Mouse (Mus musculus): ENCODE results near the gene Lingo3. TPM values are rescaled to one million over a fixed set of nuclear protein-coding genes. Genes with fewer than 3 reads are reported as not detected.

The Lingo3 gene
- 0.79 and 0.87 TPM in 2 replicates for polyA plus RNA-seq (2016; fragmentation: Nextera tagmentation; extraction: Ambion mirVana)

DNA sequence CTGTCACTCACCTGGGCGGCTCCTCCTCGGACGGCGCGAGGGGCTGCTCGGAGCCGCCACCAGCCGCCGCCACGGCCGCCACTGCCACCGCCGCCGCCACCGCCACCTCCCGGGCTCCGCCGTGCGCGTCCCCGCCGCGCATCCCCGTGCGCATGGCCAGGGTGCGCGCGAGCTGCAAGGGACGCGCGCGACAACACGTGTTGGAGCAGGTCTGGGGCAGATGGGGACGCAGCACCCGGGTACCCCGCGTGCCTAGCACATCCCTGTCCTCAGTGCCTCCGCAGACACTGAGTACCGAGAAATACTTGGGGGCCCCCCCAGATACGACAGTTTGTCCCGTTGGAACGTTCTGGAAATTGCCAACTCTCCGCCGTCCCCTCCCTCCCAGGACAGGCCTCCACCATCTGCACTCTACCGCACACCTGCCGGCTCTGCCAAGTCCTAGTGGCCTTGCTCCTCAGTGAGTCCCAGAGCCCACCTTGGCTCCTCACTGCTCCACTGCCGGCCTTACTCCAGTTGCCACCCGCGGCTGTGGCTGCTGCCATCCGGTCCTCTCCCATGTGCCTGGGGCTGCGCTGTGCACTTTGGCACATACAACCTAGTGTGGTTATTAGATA, at the start of gene Lingo3:
Lingo3 (minus strand) TSS at position 109 of the 617 bp plus-strand sequence.
- Histone ChIP-seq H3K4me1 (replicated peaks) (peaks cover 12% of the 10 kb centered on the region), H3K4me3 (replicated peaks) (peak within 1 kb of the TSS; percentile 51), H3K9me3 (no peaks in the 10 kb centered on the region), H3K27ac (no peak within 1 kb of the TSS), H3K27me3 (peaks cover 69% of the 10 kb centered on the region), H3K9ac (replicated peaks) (peak within 1 kb of the TSS; percentile 66), H3K36me3 (no peaks in the 10 kb centered on the region), H3K4me2 (peak within 1 kb of the TSS; percentile 90)
- ATAC-seq (ENCODE audit: insufficient number of reproducible peaks, insufficient read depth, low FRiP score, low TSS enrichment, low read depth), result no peak
- WGBS, result 4% methylated on average over 45 of the region's 51 CpGs

DNA sequence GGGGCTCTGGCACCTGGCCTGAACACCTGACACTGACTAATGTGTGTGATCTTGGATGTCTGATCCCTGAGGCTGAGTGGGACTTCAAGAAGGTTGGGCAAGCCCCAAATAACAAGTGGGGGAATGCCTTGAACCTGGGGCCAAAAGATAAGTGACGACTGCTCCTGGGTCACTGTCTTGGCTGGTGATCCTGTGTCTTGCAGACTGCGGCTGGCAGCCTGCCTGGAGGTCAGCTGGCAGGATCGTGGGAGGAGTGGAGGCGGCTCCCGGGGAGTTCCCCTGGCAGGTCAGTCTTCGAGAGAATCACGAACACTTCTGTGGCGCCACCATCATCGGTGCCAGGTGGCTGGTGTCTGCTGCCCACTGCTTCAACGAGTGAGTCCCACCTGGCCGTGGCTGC, 43.3 kb upstream of the Lingo3 start:
- H3K4me3 ChIP-seq (replicated peaks), result no peak overlapping the region
- H3K9me3 ChIP-seq, result no peaks in the 10 kb centered on the region; the same call in 1 of the 2 replicates
- WGBS, result 77% methylated on average over 11 of the region's 11 CpGs
- no peak overlapping the region for H3K9ac ChIP-seq (replicated peaks)
- H3K36me3 ChIP-seq, result no peaks in the 10 kb centered on the region
- no peaks in the 10 kb centered on the region for H3K4me1 ChIP-seq (replicated peaks)
- no peak overlapping the region for H3K27ac ChIP-seq
- no peak for ATAC-seq (ENCODE audit: insufficient number of reproducible peaks, insufficient read depth, low FRiP score, low TSS enrichment, low read depth)
- H3K4me2 ChIP-seq, result no peak overlapping the region
- peaks cover 44% of the 10 kb centered on the region for H3K27me3 ChIP-seq

DNA sequence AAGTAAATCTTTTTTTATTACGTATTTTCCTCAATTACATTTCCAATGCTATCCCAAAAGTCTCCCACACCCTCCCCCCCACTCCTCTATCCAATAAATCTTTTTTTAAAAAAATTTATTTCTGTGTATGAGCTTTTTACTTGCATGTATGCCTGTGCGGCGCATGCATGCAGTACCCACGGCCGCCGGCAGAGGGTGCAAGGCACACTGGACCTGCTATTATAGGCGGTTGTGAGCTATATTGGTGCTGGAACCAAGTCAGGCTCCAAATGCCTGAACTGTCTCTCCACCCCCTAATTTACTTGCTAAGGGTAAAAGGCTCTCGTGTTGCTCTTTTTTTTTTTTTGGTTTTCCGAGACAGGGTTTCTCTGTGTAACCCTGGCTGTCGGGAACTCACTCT, 37.5 kb upstream of the Lingo3 start:
- Histone ChIP-seq H3K27me3 (peaks cover 7% of the 10 kb centered on the region; the same call in 1 of the 2 replicates), H3K36me3 (no peaks in the 10 kb centered on the region), H3K9ac (replicated peaks) (no peak overlapping the region), H3K4me3 (replicated peaks) (no peak overlapping the region), H3K9me3 (no peaks in the 10 kb centered on the region), H3K4me1 (replicated peaks) (0 out of 2 replicates have a peak, but pooled peaks cover 2% of the 10 kb centered on the region), H3K4me2 (no peak overlapping the region), H3K27ac (no peak overlapping the region)
- no peak for ATAC-seq (ENCODE audit: insufficient number of reproducible peaks, insufficient read depth, low FRiP score, low TSS enrichment, low read depth)
- WGBS, result 28% methylated on average over 10 of the region's 10 CpGs

DNA sequence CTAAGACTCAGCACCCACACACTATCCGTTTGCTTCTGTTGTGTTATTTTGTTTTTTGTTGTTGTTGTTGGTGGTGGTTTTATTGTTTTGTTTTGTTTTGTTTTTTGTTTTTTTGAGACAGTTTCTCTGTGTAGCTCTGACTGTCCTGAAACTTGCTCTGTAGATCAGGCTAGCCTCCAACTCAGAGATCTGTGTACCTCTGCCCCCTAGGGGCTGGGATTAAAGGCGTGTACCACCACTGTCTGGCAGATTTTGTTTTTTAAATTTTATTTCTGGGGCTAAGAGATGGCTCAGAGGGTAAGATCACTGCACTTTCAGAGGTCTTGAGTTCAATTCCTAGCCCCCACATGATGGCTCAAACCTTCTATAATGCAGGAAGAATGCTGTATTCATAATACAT, 37.1 kb upstream of the Lingo3 start:
- Histone ChIP-seq H3K4me1 (replicated peaks) (0 out of 2 replicates have a peak, but pooled peaks cover 2% of the 10 kb centered on the region), H3K4me3 (replicated peaks) (no peak overlapping the region), H3K36me3 (no peaks in the 10 kb centered on the region), H3K4me2 (no peak overlapping the region), H3K9ac (replicated peaks) (no peak overlapping the region), H3K9me3 (no peaks in the 10 kb centered on the region), H3K27ac (no peak overlapping the region), H3K27me3 (peaks cover 5% of the 10 kb centered on the region; the same call in 1 of the 2 replicates)
- WGBS, result 77% methylated on average over 2 of the region's 2 CpGs
- ATAC-seq (ENCODE audit: insufficient number of reproducible peaks, insufficient read depth, low FRiP score, low TSS enrichment, low read depth), result no peak

DNA sequence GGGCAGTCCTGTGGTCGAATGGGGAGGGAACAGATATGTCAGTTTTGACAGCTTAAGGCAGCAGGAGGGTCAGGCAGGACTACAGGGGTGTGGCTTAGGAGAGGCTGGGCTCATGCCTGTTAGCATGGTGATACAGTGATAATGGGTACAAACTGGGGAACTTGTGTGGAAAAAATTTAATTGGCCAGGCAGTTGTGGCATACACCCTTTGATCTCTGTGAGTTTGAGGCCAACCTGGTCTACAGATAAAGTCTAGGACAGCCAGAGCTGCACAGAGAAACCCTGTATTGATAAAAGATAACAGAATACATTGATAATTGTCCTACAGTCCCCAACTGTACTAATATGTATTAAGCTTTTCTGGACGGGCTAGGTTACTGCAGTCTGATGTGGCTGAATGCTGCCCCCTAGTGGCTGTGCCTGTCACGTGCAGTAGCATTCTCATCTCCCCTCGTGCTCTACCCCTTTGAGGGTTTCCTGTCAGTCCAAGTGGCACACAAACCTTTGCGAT, 36.3 kb upstream of the Lingo3 start:
- Histone ChIP-seq H3K4me2 (no peak overlapping the region), H3K36me3 (no peaks in the 10 kb centered on the region), H3K27me3 (0 out of 2 replicates have a peak, but pooled peaks cover 3% of the 10 kb centered on the region), H3K4me3 (replicated peaks) (no peak overlapping the region), H3K4me1 (replicated peaks) (0 out of 2 replicates have a peak, but pooled peaks cover 2% of the 10 kb centered on the region), H3K9me3 (no peaks in the 10 kb centered on the region), H3K9ac (replicated peaks) (no peak overlapping the region), H3K27ac (no peak overlapping the region)
- no peak for ATAC-seq (ENCODE audit: insufficient number of reproducible peaks, insufficient read depth, low FRiP score, low TSS enrichment, low read depth)
- 19% methylated on average over 5 of the region's 5 CpGs for WGBS

DNA sequence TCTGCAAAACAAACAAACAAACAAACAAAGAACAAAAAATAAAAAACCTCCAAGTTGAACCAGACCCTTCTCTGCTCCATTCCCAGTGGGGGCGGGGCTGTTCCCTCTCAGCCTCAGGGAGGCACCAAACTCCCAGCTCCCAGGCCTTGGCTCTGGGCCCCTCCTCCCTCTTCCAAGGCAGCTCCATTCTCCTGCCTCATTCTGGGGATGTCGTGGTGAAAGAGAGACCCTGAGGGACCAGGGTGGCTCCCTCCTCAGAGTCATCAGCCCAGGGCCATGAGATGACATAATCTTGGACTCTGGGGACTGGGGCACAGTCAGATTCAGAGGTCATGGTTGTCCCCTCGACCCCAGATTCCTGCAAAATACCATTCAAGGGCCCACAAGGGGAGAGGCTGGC, 32.8 kb upstream of the Lingo3 start:
- ATAC-seq (ENCODE audit: insufficient number of reproducible peaks, insufficient read depth, low FRiP score, low TSS enrichment, low read depth), result no peak
- Histone ChIP-seq H3K27ac (no peak overlapping the region), H3K27me3 (peaks cover 16% of the 10 kb centered on the region), H3K9me3 (0 out of 2 replicates have a peak, but pooled peaks cover 3% of the 10 kb centered on the region), H3K4me3 (replicated peaks) (no peak overlapping the region), H3K4me2 (no peak overlapping the region), H3K4me1 (replicated peaks) (0 out of 2 replicates have a peak, but pooled peaks cover 2% of the 10 kb centered on the region), H3K9ac (replicated peaks) (no peak overlapping the region), H3K36me3 (no peaks in the 10 kb centered on the region)
- WGBS, result 28% methylated on average over 3 of the region's 3 CpGs

DNA sequence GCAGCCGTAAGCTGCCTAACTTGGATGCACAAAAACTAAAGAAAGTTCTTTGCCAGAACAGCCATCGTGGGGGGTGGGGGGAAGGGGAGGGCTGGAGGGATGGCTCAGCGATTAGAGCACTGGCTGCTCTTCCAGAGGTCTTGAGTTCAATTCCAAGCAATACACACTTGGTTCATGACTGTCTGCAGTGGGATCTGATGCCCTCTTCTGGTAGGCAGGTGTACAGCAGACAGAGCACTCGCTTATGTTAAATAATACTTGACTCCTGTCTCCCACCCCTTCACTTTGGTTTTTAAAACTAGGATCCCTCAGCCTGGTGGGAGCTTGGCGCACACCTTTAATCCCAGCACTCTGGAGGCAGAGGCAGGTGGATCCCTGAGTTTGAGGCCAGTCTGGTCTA, 32.2 kb upstream of the Lingo3 start:
- Histone ChIP-seq H3K4me1 (replicated peaks) (0 out of 2 replicates have a peak, but pooled peaks cover 2% of the 10 kb centered on the region), H3K9me3 (0 out of 2 replicates have a peak, but pooled peaks cover 3% of the 10 kb centered on the region), H3K27me3 (peaks cover 20% of the 10 kb centered on the region), H3K27ac (no peak overlapping the region), H3K9ac (replicated peaks) (no peak overlapping the region), H3K36me3 (no peaks in the 10 kb centered on the region), H3K4me2 (no peak overlapping the region), H3K4me3 (replicated peaks) (no peak overlapping the region)
- WGBS, result 42% methylated on average over 5 of the region's 5 CpGs
- ATAC-seq (ENCODE audit: insufficient number of reproducible peaks, insufficient read depth, low FRiP score, low TSS enrichment, low read depth), result no peak

DNA sequence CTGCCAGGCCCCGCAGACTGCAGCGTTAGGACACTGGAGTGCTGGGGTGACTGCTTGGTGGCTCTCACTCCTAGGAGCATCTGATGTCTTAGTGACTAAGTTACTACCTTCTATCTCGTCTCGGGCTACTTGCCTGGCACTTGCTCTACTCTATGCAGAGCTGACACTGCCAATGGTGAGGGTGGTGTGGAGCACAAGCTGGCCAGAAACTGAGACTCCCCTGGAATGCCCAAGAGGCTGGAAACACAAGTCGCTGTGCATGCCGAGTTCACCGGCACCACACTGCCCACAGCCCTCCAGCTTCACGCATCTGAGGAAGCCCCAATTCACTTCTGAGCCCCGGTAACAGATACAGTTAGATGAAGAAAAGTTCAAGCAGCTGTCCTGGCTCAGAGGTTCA, 30.2 kb upstream of the Lingo3 start:
- no peak for ATAC-seq (ENCODE audit: insufficient number of reproducible peaks, insufficient read depth, low FRiP score, low TSS enrichment, low read depth)
- H3K9ac ChIP-seq (replicated peaks), result no peak overlapping the region
- H3K4me1 ChIP-seq (replicated peaks), result 0 out of 2 replicates have a peak, but pooled peaks cover 2% of the 10 kb centered on the region
- H3K27me3 ChIP-seq, result peaks cover 17% of the 10 kb centered on the region
- 0 out of 2 replicates have a peak, but pooled peaks cover 3% of the 10 kb centered on the region for H3K9me3 ChIP-seq
- H3K27ac ChIP-seq, result no peak overlapping the region
- no peak overlapping the region for H3K4me3 ChIP-seq (replicated peaks)
- WGBS, result 79% methylated on average over 9 of the region's 9 CpGs
- H3K36me3 ChIP-seq, result no peaks in the 10 kb centered on the region
- H3K4me2 ChIP-seq, result no peak overlapping the region

DNA sequence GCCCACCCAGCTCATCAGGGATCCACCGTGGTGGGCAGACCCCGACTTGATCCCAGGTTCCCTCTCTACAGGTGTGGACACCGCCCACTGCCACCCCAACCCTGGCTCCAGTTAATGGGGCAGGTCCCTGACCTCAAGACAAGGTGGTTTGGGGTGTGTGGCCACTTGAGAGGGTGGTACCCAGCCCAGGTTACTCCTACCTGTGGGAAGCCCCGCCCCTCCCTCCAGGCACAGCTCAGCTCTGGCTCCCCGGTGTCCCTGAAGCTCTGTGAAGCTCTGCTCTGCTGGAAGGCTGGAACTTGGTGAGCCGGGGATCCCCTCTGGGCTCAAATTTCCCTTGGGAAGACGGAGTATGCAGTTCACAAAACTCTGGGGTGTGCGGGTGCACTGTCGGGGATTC, 27.7 kb upstream of the Lingo3 start, which contains the start of gene Tmprss9:
Tmprss9 (plus strand) TSS at position 268 of the 400 bp plus-strand sequence.
- H3K9ac ChIP-seq (replicated peaks), result no peak within 1 kb of the TSS
- no peak within 1 kb of the TSS for H3K4me3 ChIP-seq (replicated peaks)
- peaks cover 17% of the 10 kb centered on the region for H3K27me3 ChIP-seq
- H3K4me1 ChIP-seq (replicated peaks), result 0 out of 2 replicates have a peak, but pooled peaks cover 2% of the 10 kb centered on the region
- WGBS, result 29% methylated on average over 9 of the region's 9 CpGs
- no peak within 1 kb of the TSS for H3K4me2 ChIP-seq
- 0 out of 2 replicates have a peak, but pooled peaks cover 3% of the 10 kb centered on the region for H3K9me3 ChIP-seq
- no peak within 1 kb of the TSS for H3K27ac ChIP-seq
- ATAC-seq (ENCODE audit: insufficient number of reproducible peaks, insufficient read depth, low FRiP score, low TSS enrichment, low read depth), result no peak
- H3K36me3 ChIP-seq, result peaks cover 23% of the 10 kb centered on the region

DNA sequence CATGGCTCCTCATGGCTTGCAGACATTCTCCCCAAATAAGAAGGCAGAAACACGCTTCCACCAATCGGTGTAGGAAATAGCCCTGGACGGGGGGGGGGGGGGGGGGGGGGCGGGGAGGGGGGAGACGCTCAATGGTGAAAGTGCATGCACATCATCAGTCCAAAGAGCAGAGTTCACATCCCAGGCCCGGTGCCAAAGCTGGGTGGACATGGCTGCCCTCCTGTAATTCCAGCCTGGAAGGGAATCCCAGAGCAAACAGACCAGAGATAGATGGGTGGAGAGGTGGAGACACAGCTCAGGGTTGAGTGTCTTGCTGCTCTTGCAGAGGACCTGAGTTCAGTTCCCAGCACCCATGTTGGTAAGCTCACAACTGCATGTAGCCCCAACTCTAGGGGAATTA, 27.2 kb upstream of the Lingo3 start:
- H3K36me3 ChIP-seq, result peaks cover 28% of the 10 kb centered on the region
- H3K27ac ChIP-seq, result no peak overlapping the region
- 0 out of 2 replicates have a peak, but pooled peaks cover 3% of the 10 kb centered on the region for H3K9me3 ChIP-seq
- no peak overlapping the region for H3K4me2 ChIP-seq
- WGBS, result 96% methylated on average over 3 of the region's 6 CpGs
- no peak overlapping the region for H3K9ac ChIP-seq (replicated peaks)
- H3K4me3 ChIP-seq (replicated peaks), result no peak overlapping the region
- H3K4me1 ChIP-seq (replicated peaks), result no peaks in the 10 kb centered on the region
- H3K27me3 ChIP-seq, result peaks cover 17% of the 10 kb centered on the region
- ATAC-seq (ENCODE audit: insufficient number of reproducible peaks, insufficient read depth, low FRiP score, low TSS enrichment, low read depth), result no peak

DNA sequence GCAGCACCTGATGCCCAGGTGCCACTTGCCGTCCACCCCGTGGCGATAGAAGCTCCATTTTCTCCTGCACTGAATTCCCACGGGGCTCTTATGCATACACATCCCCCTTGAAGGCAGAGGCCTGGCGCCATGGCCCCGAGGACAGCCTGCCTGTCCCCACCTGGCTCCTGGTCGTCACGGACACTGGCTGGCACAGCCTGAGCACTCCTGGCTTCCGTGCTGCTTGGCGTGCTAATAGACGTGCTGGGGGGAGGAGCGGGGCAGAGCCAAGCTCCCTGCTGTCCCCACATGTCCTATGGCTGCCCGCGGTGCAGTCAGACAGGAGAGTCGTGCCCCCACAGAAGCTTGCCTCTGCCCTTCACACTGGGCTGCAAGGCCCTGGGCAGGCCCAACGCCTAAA, 20.6 kb upstream of the Lingo3 start:
- H3K9ac ChIP-seq (replicated peaks), result no peak overlapping the region
- H3K27me3 ChIP-seq, result no peaks in the 10 kb centered on the region
- no peak overlapping the region for H3K27ac ChIP-seq
- H3K9me3 ChIP-seq, result no peaks in the 10 kb centered on the region
- H3K36me3 ChIP-seq, result peaks cover 76% of the 10 kb centered on the region
- H3K4me3 ChIP-seq (replicated peaks), result no peak overlapping the region
- H3K4me2 ChIP-seq, result no peak overlapping the region
- ATAC-seq (ENCODE audit: insufficient number of reproducible peaks, insufficient read depth, low FRiP score, low TSS enrichment, low read depth), result no peak
- 88% methylated on average over 16 of the region's 16 CpGs for WGBS
- no peaks in the 10 kb centered on the region for H3K4me1 ChIP-seq (replicated peaks)
